Mouse (Mus musculus) spleen, postnatal 36 days (tissue): Measurements from ENCODE around the gene Lingo2.
"Not testable (repeated sequence)": the region's sequence is repeated elsewhere in the genome, so short reads cannot be mapped to it uniquely, and the experiment has no call there.

Experiments used
- DNase-seq, 2 experiments: peaks; one replicate each; pipeline ENCODE4 v3.0.0; 2022; ENCODE audit warnings: low spot score in 2 of 2, mixed read lengths in 1 of 2

Lingo2 gene

DNA sequence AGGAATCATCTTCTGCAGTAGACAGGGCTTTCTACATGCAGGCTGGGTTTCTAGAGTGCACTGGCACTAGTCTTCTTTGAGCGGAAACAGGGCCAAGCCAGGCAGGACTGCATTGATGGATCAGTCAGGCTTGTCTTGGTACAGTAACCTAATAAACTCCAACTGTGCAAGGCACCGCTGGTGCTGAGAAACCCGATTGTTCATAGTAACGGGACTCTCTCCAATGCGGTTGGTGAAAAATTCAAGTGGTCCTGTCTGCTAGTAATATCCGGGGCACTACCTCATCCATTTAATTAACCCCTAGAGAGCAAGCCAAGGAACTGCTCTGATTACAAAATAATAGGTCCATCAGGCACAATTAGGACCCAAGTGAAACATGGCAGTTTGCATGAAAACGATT, 1106.4 kb downstream of the Lingo2 start:
- DNase-seq, result no peak

GRCm38 (mm10) chr4:35844518-35844917, 1107.0 kb downstream of the Lingo2 start:
- DNase-seq, result no peak

DNA sequence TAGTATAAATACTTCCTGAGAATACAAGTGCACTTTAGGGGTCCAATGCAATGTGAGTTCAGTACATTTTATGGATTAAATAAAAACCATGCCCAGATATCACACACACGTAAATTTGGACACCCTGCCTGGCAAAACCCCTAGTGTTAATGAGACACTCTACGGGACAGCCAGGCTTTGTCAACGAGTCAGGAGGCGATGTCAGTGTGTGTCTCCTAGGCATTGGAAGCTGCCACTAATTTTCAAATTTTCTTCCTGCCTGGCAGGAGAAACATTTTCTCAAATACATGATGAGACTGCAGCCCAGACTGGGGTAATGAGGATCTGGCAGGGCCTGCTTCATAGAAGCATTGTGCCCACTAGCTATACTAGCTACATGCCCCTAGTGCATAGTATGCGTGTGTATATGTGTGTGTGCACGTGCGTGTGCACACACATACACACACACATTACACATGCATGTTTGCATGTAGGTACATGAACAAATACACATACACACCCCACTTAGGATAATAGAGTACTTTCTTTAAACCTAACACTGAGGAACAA, 1128.2 kb downstream of the Lingo2 start:
- DNase-seq, result no peak

GRCm38 (mm10) chr4:35820701-35821100, 1130.8 kb downstream of the Lingo2 start:
- DNase-seq, result no peak

GRCm38 (mm10) chr4:35814698-35815097, 1136.8 kb downstream of the Lingo2 start:
- no peak for DNase-seq

- DNase-seq, result no peak
These were observed 1143.9 kb downstream of the Lingo2 start for GRCm38 (mm10) chr4:35807497-35808210.

GRCm38 (mm10) chr4:35806881-35807464, 1144.6 kb downstream of the Lingo2 start:
- DNase-seq, result no peak

- DNase-seq, result no peak
These were observed 1167.2 kb downstream of the Lingo2 start for GRCm38 (mm10) chr4:35784255-35784921.

DNA sequence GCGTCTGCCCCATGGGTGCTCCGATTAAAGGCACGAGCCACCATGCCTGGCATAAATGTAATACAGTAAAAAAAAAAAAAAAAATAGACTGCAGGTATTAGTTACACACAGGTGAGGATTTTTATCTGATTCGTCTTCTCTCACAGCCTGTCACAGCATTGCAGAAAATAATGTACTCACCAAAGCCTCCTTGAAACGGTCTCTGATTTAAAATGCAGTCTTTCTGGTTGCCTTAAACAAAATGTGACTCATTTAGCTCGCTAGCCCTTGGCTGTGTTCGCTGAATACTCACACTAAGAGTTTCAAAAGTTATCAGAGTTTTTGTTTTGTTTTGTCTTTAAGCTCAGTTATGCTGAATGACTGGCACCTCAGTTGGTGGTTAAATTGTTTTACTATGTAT, 1180.7 kb downstream of the Lingo2 start:
- DNase-seq, result no peak

GRCm38 (mm10) chr4:35766905-35767304, 1184.6 kb downstream of the Lingo2 start:
- DNase-seq, result no peak

DNA sequence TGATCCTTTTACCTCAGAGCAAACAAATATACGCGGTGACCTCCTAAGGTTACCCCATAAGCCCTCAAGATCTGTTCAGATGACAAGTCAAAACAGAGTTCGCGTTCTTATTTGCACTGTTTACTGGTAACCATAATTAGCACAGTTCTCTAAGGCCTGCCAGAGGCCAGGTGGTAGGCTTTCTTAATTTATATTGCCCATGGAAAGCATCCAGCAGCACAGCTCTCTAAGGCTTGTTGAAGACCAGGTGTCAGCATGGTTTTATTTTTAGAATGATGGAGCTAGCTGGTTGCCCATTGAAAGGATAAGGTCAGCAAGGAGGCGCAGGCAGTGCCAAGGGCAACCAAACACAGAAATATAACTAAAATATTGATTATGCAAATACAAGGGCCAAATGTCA, 1190.4 kb downstream of the Lingo2 start:
- DNase-seq, result no peak

DNA sequence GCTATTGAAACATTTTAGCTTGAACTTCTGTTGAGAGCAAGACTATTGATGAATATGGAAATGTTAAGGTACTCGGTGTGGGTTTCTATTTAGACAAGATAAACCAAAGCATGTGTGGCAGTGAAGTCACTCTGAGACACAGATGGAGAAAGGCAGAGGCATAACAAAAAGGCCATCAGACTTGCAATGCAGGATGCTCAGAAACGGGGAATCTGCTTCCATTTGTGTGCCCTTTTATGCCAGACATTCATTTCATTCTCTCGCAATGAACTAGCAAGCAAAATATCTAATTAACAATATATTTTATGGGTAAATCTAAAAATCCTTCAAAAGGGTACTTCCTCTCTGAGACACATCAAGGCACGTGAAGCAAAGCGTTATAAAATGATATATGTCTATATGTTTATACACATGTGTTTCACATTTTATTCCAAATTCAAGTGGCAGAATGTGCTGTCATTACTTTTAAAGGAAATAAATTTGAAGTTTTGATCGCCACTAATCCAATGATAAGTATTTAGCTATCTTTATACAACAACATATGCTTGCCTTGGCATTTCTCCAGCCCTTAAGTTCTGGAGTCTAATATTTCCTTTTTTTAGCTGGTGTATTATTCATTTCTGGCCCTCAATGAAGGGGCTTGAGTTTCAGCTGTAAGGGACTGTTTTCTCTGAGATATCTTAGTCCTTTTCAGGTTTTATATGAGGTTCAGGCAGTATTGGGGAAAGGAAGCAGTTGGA, 1199.3 kb downstream of the Lingo2 start:
- no peak for DNase-seq

GRCm38 (mm10) chr4:35746693-35747092, 1204.9 kb downstream of the Lingo2 start:
- DNase-seq, result no peak

DNA sequence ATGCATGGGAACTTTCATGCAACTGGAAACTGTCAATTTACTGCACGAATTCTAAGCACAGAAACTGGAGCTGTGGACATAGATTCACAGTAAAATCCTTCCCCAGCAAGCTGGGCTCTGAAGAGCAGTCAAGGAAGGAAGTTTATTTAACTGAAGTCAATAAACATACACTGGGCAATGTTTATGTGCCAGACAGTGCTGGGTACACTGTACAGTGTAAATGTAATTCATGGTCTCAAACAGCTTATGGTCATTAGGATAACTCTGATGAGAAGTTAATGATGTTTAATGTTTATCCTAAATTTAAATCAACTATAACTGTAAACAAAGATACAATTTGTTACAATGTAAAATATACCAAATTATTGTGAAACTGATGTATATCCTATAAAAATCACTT, 1226.8 kb downstream of the Lingo2 start:
- no peak for DNase-seq

DNA sequence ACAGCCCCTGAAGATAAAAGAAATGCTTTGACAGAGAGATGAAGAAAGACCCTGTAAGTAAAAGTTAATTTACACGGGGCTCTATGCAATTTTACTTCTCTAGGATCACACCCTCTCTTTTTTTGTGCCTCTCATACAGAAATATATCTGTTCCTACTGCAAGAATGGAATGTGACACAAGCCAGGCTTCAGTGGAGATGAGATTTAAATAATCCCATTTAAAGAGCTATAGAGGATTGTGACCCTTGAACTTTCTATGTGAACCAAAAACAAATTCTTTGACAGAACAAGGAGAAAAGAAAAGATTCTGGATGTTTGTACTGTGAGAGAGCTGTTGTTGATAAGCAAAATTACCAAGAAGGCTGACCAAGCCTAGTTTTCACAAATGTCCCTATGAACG, 1247.4 kb downstream of the Lingo2 start:
- no peak for DNase-seq

DNA sequence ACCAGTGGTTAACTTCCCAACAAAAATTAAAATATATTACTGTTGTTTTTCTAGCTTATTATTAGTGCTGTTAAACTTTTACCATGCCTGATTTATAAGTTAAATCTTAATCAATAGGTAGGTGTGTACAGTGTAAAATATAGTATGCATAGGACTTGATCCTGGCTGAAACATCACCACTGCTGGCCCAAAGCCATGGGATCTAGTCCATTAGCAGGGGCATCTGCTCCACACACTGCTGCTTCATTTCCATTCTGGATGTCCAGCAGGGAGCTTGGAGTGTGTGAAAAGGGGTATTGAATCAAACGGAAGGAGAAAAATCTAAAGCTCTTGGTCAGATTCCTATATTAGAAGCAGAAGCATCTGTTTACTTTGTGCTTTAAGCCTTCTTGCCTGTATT, 1248.9 kb downstream of the Lingo2 start:
- DNase-seq, result no peak

DNA sequence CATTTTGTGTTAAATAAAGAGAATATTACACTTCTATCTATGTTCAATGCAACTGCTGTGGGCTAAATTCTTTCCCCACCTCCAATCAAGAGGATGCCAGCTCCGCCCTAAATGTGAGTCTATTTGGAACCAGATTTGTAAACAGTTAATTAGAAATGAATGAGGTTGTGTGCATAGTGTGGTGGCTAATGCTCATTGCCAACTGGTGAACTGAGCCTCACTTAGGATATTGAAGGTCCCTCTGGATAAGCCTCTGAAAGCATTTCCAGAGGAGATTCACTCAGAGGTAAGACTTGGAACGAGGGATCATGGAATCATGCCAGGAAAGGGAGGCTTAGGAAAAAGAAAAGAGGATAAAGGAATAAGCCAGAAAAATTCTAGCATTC, 1256.4 kb downstream of the Lingo2 start:
- DNase-seq, result no peak

GRCm38 (mm10) chr4:35694360-35695136, 1257.0 kb downstream of the Lingo2 start:
- DNase-seq, result no peak

- DNase-seq, result no peak
These were observed 1261.0 kb downstream of the Lingo2 start for GRCm38 (mm10) chr4:35690521-35690920.

GRCm38 (mm10) chr4:35688498-35689240, 1262.9 kb downstream of the Lingo2 start:
- DNase-seq, result not testable (repeated sequence)
